Mouse (Mus musculus) intestine, postnatal 0 days (tissue): ENCODE measurements around the gene Cln6. TPM values are rescaled to one million over a fixed set of nuclear protein-coding genes. Genes with fewer than 3 reads are reported as not detected.
"Not testable (repeated sequence)": the region's sequence is repeated elsewhere in the genome, so short reads cannot be mapped to it uniquely, and the experiment has no call there.

Source experiments
- ATAC-seq: fragments of 200-750 bp; cut with Nextera tagmentation; 2 replicates; pipeline ENCODE4 v1.8.0; 2017; ENCODE audit warnings: mild to moderate bottlenecking, moderate TSS enrichment, moderate library complexity
- H3K27ac ChIP-seq: fragments of 300-500 bp; sonication (generic); 2 replicates; pipeline ENCODE4 v1.5.1; 2014; ENCODE audit warnings: mild to moderate bottlenecking, low read depth, low read length, moderate library complexity
- H3K27me3 ChIP-seq: fragments of 300-500 bp; sonication (generic); replicated peaks from 2 replicates; pipeline ENCODE4 v1.6.1; 2014; ENCODE audit warnings: low read length, mixed read lengths; ENCODE audit not compliant: control insufficient read depth, insufficient read depth
- H3K36me3 ChIP-seq: fragments of 300-500 bp; sonication (generic); 2 replicates; pipeline ENCODE4 v1.6.1; 2014; ENCODE audit warnings: mild to moderate bottlenecking, moderate library complexity; ENCODE audit not compliant: control insufficient read depth, insufficient read depth
- H3K4me1 ChIP-seq: fragments of 300-500 bp; sonication (generic); replicated peaks from 2 replicates; pipeline ENCODE4 v1.6.1; 2014; ENCODE audit warnings: antibody characterized with exemption, low read length, mixed read lengths; ENCODE audit not compliant: control insufficient read depth, insufficient read depth
- H3K4me2 ChIP-seq: fragments of 300-500 bp; sonication (generic); replicated peaks from 2 replicates; pipeline ENCODE4 v1.6.1; 2014; ENCODE audit warnings: low read depth, mild to moderate bottlenecking, moderate library complexity
- H3K4me3 ChIP-seq: fragments of 300-500 bp; sonication (generic); 2 replicates; pipeline ENCODE4 v1.5.1; 2014; ENCODE audit warnings: low read depth, low read length
- H3K9ac ChIP-seq: fragments of 300-500 bp; sonication (generic); 2 replicates; pipeline ENCODE4 v1.6.1; 2014; ENCODE audit warnings: mild to moderate bottlenecking, low read depth, low read length
- H3K9me3 ChIP-seq: fragments of 300-500 bp; sonication (generic); 2 replicates; pipeline ENCODE4 v1.6.1; 2016; ENCODE audit warnings: mixed run types; ENCODE audit not compliant: control insufficient read depth
- CTCF ChIP-seq: sonication (generic); IDR thresholded peaks from 2 replicates; pipeline ENCODE4 v1.5.1; 2016; ENCODE audit warnings: low read depth, mild to moderate bottlenecking, control low read depth, antibody characterized with exemption, moderate library complexity
- WGBS: fragments of 180-500 bp; shearing (Covaris S2); extraction: QIAGEN DNeasy Blood & Tissue Kit; methylation state at CpG from one replicate; pipeline ENCODE4 v1.1.7; 2014; 5-methylcytosine and 5-hydroxymethylcytosine counted together
- polyA plus RNA-seq: library from polyadenylated mRNA; unstranded; fragments of >200 nt; fragmentation: Nextera tagmentation; extraction: Ambion mirVana; gene quantifications from 2 replicates; pipeline ENCODE4 v1.2.1, GENCODE M21; 2015

The Cln6 gene
- polyA plus RNA-seq, 1 experiment from 2014 or later: 60.3 TPM

DNA sequence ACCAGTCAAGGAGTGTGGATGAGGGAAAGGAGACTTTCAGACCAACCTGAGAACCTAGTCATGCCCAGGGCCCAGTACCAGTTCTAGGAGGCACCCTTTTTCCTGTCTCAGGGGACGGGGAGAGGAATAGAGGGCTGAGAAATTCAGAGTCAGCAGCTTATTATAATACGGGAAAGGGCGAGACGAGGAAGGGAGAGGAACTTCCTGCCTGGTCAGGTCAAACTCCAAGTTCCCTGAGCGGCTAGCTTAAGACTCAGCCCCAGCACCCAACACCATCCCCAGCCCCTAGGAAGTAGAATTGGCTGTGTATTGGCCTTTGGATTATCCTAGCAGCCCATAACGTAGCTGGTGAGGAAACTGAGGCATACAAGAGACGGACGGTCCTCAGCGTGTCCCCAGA is 18.6 kb downstream of the Cln6 start:
- WGBS: 21% methylated on average over 9 of the region's 9 CpGs

DNA sequence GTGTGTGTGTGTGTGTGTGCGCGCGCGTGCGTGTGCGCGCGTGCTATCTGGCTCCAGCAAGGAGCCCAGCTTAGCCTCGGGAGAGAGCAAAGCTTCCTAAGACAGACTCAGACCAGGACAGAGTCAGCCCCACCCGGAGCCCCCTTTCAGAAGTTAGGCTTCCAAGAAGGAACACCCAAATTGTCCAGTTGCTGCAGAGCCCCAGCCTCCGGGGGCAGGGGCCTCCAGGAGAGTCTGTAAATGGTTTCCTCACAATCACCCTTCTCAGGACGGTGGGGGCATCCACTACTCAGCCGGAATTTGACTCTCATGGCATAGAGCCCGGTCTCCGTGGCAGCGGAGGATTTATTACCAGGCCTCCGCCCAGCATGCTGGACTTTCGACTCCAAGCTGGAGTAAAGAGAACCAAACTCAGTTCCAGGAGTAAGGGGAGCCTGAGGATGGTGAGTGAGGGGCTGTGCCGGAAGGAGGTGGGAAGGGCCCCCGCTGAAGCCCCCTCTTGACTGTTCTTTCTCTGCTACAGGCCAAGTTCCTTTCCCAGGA is 19.2 kb downstream of the Cln6 start, which contains the start of gene Calml4:
Gene Calml4 (plus strand): TSS at position 362 of the 543 bp plus-strand sequence.
- WGBS: 6% methylated on average over 14 of the region's 20 CpGs
- peak within 1 kb of the TSS; percentile 68 for H3K9ac ChIP-seq
- H3K9me3 ChIP-seq: no peaks in the 10 kb centered on the region

More for the DNA sequence above, 18.6 kb downstream of the Cln6 start:
- no peak for TF ChIP-seq CTCF
- peak; percentile 83 for ATAC-seq
- H3K4me3 ChIP-seq: peak overlapping the region; percentile 54
- peak overlapping the region; percentile 68 for H3K9ac ChIP-seq
- peaks cover 15% of the 10 kb centered on the region; the same call in 1 of the 2 replicates for H3K4me1 ChIP-seq
- no peaks in the 10 kb centered on the region for H3K27me3 ChIP-seq
- H3K4me2 ChIP-seq: peak overlapping the region; percentile 73
- peaks cover 2% of the 10 kb centered on the region; the same call in 1 of the 2 replicates for H3K36me3 ChIP-seq
- H3K27ac ChIP-seq: peak overlapping the region; percentile 97
- H3K9me3 ChIP-seq: no peaks in the 10 kb centered on the region

DNA sequence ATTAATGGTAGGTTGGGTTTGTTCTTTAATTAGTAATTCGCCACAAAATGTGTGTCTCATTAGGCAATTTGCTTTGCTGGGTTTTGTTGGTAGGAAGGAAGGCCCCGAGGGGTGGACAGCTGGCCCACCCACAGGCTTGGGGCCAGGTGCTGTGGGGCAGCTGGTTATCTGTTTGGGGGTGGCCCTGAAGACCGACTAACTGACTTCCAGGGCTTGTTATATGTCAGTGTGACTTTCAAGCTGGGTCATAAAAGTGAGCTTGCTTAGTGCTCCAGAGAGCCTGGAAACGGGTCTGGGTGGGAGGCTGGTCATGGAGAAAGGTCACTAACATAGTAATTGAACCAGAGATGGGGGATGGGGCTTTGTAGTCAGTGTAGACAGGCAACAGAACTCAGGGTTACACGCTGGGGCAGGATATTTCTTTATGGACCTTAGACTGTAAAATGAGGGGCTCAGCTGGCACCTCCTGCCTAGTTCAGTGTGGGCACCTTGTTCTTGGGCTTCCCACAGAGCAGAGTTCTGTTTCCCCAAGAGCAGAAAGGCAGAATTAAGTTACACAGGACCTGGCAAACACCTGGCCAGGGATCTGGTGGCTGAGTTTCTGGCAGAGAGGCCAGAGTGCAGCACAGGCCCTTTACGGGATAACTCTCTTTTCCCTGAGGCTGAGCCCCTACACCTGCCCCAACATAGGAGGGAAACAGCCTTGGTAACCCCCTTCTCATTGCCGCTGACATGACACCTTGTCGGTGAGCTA is 19.9 kb downstream of the Cln6 start:
- Histone ChIP-seq H3K4me2 (peak overlapping the region; percentile 73), H3K4me1 (peaks cover 15% of the 10 kb centered on the region; the same call in 1 of the 2 replicates), H3K9ac (peak overlapping the region; percentile 68), H3K9me3 (no peaks in the 10 kb centered on the region), H3K4me3 (peak overlapping the region; percentile 54), H3K36me3 (no peaks in the 10 kb centered on the region), H3K27ac (peak overlapping the region; percentile 97), H3K27me3 (no peaks in the 10 kb centered on the region)
- ATAC-seq: peak; percentile 36
- no peak for TF ChIP-seq CTCF
- 25% methylated on average over 8 of the region's 8 CpGs for WGBS

More for the DNA sequence above, 19.2 kb downstream of the Cln6 start, which contains the start of gene Calml4:
- Histone ChIP-seq H3K27ac (peak within 1 kb of the TSS; percentile 97), H3K4me2 (peak within 1 kb of the TSS; percentile 73), H3K4me3 (peak within 1 kb of the TSS; percentile 54), H3K4me1 (peaks cover 15% of the 10 kb centered on the region; the same call in 1 of the 2 replicates), H3K27me3 (no peaks in the 10 kb centered on the region), H3K36me3 (no peaks in the 10 kb centered on the region)
- no peak for TF ChIP-seq CTCF
- peak; percentile 89 for ATAC-seq

DNA sequence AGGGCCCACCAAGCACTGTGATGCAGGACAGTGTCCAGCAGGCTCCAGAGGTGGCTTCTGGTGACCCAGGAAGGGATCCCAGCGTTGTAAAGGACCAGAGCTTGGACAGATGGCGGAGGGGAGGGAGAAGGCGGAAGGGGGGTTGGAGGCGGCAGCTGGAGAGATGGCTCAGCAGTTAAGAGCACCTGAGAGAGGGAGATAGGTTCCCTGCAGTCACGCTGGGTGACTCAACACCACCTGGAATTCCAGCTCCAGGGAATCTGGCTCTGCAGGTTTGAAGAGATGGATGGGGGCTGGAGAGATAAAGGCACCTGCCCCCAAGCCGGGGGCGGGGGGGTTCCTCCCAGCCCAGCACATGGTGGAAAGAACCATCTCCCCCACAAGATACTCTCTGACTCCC is 21.5 kb downstream of the Cln6 start:
- H3K4me2 ChIP-seq: peak overlapping the region; percentile 73
- H3K9ac ChIP-seq: not testable (repeated sequence)

DNA sequence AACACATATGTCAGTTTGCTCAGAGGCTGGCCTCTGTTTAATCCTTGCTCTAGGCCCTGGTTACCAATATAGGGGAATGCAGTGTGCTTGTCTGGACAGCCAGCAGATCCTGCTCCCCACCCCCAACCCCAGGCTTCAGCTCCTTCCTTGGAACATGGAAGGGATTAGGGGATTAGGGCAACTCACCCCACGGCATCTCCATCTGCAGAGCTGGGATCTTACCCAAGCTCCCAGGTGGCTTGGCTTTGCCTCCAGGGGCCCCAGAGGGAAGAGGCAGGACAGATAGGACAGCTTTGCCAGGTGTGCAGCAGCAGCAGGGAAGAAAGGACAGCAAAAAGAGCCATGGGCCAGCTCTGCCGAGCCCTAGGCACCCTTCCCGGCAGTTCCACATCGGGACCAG is 22.3 kb downstream of the Cln6 start:
- no peak overlapping the region for H3K4me3 ChIP-seq
- TF ChIP-seq CTCF: no peak
- H3K27ac ChIP-seq: peak overlapping the region; percentile 28; the same call in 1 of the 2 replicates
- H3K9me3 ChIP-seq: no peaks in the 10 kb centered on the region
- 75% methylated on average over 4 of the region's 4 CpGs for WGBS
- H3K36me3 ChIP-seq: no peaks in the 10 kb centered on the region
- H3K27me3 ChIP-seq: no peaks in the 10 kb centered on the region
- no peak for ATAC-seq
- no peak overlapping the region for H3K9ac ChIP-seq
- H3K4me1 ChIP-seq: peaks cover 15% of the 10 kb centered on the region; the same call in 1 of the 2 replicates
- peak overlapping the region; percentile 73 for H3K4me2 ChIP-seq

More for the DNA sequence above, 21.5 kb downstream of the Cln6 start:
- not testable (repeated sequence) for H3K9me3 ChIP-seq, H3K36me3 ChIP-seq, ATAC-seq, H3K27ac ChIP-seq, H3K27me3 ChIP-seq
- 30% methylated on average over 4 of the region's 7 CpGs for WGBS
- H3K4me1 ChIP-seq: peaks cover 15% of the 10 kb centered on the region; the same call in 1 of the 2 replicates
- H3K4me3 ChIP-seq: peak overlapping the region; percentile 54

DNA sequence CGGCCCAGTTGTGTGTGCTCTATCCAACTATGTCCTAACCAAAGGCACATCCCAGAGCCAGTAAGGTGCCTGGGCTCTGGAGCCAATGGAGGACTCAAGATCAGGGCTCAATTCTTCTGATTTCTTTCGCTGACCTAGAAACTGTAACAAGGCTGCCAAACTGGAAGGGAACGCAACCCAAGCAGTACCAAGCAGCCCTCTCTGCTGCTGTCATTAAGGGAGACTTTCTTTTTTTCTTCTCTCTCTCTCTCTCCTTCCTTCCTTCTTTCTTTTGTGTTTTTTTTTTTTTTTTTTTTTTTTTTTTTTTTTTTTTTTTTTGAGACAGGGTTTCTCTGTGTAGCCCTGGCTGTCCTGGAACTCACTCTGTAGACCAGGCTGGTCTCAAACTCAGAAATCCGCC is 30.7 kb downstream of the Cln6 start:
- H3K27ac ChIP-seq, H3K27me3 ChIP-seq, H3K36me3 ChIP-seq, H3K4me2 ChIP-seq, H3K4me1 ChIP-seq, ATAC-seq, H3K9ac ChIP-seq, H3K4me3 ChIP-seq, H3K9me3 ChIP-seq: not testable (repeated sequence)
- WGBS: 94% methylated on average over 4 of the region's 4 CpGs
